Mouse (Mus musculus): ENCODE results near the gene Wwc2.

DNA sequence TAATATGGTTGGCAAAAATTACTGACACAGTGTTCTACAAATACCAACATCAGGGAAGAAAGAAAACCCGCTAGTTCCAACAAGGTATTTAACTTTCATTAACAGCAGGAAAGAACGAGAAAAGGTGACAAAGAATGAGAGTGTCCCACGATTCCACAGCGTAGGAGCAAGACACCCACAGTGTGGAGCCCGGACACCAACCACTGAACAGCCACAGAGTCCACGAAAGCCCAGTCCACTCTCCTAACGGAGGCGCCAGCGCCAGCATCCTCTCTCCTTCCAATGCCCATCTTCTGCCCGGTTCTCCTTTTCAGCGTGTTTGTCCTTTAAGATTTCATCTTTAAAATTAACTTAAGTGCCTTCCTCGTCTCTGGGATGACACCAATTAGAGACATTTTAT, 61.1 kb downstream of the Wwc2 start:
- TF ChIP-seq POLR2A (IDR thresholded peaks at IDR 0.05; ENCODE audit: extremely low read depth, insufficient read depth, low read length), result no peak
- no peak for TF ChIP-seq CTCF (IDR thresholded peaks at IDR 0.05; ENCODE audit: extremely low read depth, insufficient read depth, low read length)
